Mouse (Mus musculus) hindbrain, embryonic 13.5 days (tissue): Measurements from ENCODE around the gene Atp6v0d1. TPM values are rescaled to one million over a fixed set of nuclear protein-coding genes. Genes with fewer than 3 reads are reported as not detected.
A peak's percentile ranks its signal among the peaks of the same experiment; 100 is the strongest.

Experiments
- ATAC-seq: fragments of 200-750 bp; cut with Nextera tagmentation; 2 replicates; pipeline ENCODE4 v1.8.0; 2017; ENCODE audit warnings: moderate TSS enrichment; ENCODE audit not compliant: low FRiP score
- H3K27ac ChIP-seq: fragments of 300-500 bp; sonication (generic); 2 replicates; pipeline ENCODE4 v1.5.1; 2015; ENCODE audit warnings: inconsistent platforms, mild to moderate bottlenecking, moderate library complexity
- H3K27me3 ChIP-seq: fragments of 300-500 bp; sonication (generic); 2 replicates; pipeline ENCODE4 v1.6.1; 2015; ENCODE audit warnings: mild to moderate bottlenecking, inconsistent platforms
- H3K36me3 ChIP-seq: fragments of 300-500 bp; sonication (generic); 2 replicates; pipeline ENCODE4 v1.6.1; 2015; ENCODE audit warnings: mild to moderate bottlenecking, inconsistent platforms
- H3K4me1 ChIP-seq: fragments of 300-500 bp; sonication (generic); replicated peaks from 2 replicates; pipeline ENCODE4 v1.6.1; 2015; ENCODE audit warnings: inconsistent platforms
- H3K4me2 ChIP-seq: fragments of 300-500 bp; sonication (generic); 2 replicates; pipeline ENCODE4 v1.6.1; 2015; ENCODE audit warnings: inconsistent platforms, mild to moderate bottlenecking, moderate library complexity
- H3K4me3 ChIP-seq: fragments of 300-500 bp; sonication (generic); 2 replicates; pipeline ENCODE4 v1.5.1; 2015; ENCODE audit warnings: mild to moderate bottlenecking, inconsistent platforms
- H3K9ac ChIP-seq: fragments of 300-500 bp; sonication (generic); 2 replicates; pipeline ENCODE4 v1.6.1; 2015; ENCODE audit warnings: mild to moderate bottlenecking, inconsistent platforms
- H3K9me3 ChIP-seq: fragments of 300-500 bp; sonication (generic); 2 replicates; pipeline ENCODE4 v1.6.1; 2016; ENCODE audit warnings: inconsistent platforms
- WGBS: fragments of 180-500 bp; shearing (Covaris S2); methylation state at CpG from one replicate; pipeline ENCODE4 v1.1.7; 2015; 5-methylcytosine and 5-hydroxymethylcytosine counted together
- microRNA counts: library from miRNA; unstranded; fragments of <30 nt; microRNA quantifications from one replicate; lab custom pipeline; 2016
- microRNA-seq: library from miRNA; unstranded; fragments of <30 nt; microRNA quantifications from one replicate; pipeline ENCODE4, GENCODE M21; 2016
- polyA plus RNA-seq: library from polyadenylated mRNA; unstranded; fragments of >200 nt; fragmentation: Nextera tagmentation; extraction: Ambion mirVana; gene quantifications from 2 replicates; pipeline ENCODE4 v1.2.1, GENCODE M21; 2015

The Atp6v0d1 gene
- polyA plus RNA-seq, 1 experiment from 2014 or later: 201 TPM

DNA sequence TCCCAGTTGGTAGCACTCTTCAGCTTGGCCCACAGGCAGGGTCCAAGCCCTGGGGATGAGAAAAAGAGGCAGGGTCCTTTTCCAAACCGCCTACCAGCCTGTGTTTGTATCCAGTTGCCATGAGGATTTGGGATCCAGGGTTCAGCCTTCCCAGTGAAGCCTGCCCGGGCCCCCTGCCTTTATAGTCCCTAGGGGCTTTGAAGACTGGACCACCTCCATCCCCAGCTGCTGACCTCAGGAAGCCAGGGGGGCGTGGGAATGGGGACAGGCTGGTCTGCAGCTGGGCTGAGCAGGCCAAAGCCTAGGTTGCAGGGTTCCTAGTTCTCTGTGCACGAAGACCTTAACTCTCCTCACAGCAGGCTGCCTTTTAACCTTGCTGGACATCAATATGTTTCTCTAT lies 90.6 kb downstream of the Atp6v0d1 start:
- Histone ChIP-seq H3K36me3 (peaks cover 15% of the 10 kb centered on the region; the same call in 1 of the 2 replicates), H3K4me3 (no peak overlapping the region), H3K4me1 (peaks cover 59% of the 10 kb centered on the region), H3K9ac (peak overlapping the region; percentile 30; the same call in 1 of the 2 replicates), H3K27me3 (peaks cover 8% of the 10 kb centered on the region; the same call in 1 of the 2 replicates), H3K27ac (peak overlapping the region; percentile 25; the same call in 1 of the 2 replicates), H3K9me3 (no peaks in the 10 kb centered on the region), H3K4me2 (no peak overlapping the region)
- 36% methylated on average over 4 of the region's 4 CpGs for WGBS
- no peak for ATAC-seq

DNA sequence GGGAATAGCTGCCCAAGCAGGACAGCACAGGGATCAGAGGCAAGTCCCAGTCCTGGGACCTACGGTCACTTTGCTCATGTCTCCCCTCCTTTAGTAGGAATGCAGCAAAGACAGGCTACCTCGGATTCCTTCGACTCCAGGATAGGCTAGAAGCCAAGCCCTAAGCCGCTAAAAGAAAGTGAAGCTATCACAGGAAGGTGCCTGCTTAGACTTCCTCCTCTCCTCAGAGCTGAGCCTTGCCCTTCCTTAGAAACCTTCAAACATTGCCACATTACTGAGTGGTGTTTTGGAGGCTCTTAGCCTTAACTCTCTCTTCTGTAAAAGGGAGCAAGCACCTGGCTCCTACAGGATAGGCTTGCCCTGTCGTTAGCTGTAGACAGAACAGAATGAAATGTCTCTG lies 91.2 kb downstream of the Atp6v0d1 start:
- ATAC-seq: no peak
- H3K9ac ChIP-seq: peak overlapping the region; percentile 30
- peaks cover 15% of the 10 kb centered on the region; the same call in 1 of the 2 replicates for H3K36me3 ChIP-seq
- H3K4me3 ChIP-seq: no peak overlapping the region
- H3K4me1 ChIP-seq: peaks cover 65% of the 10 kb centered on the region
- H3K9me3 ChIP-seq: no peaks in the 10 kb centered on the region
- WGBS: 42% methylated on average over 5 of the region's 5 CpGs
- 0 out of 2 replicates have a peak overlapping the region, but pooled peaks have one; percentile 6 for H3K4me2 ChIP-seq
- H3K27me3 ChIP-seq: peaks cover 8% of the 10 kb centered on the region; the same call in 1 of the 2 replicates
- H3K27ac ChIP-seq: peak overlapping the region; percentile 45

MicroRNAs within 50 kb of the gene (microRNA counts, 519-probe panel; counts per million panel counts)
- 2,880 counts per million, percentile 30 among the panel's probes with 10 or more counts for microRNA mmu-miR-1966 (lab: Ali Mortazavi, UCI)

Small RNA genes lying within 50 kb of the gene (microRNA-seq; reads per million reads assigned to microRNA genes)
- gene Mir1966: not detected

Other genes starting within 250 kb of the Atp6v0d1 start
- gene Lrrc29, start 239.8 kb downstream of the Atp6v0d1 start, polyA plus RNA-seq: 0.82 and 1.4 TPM in 2 replicates
- gene Tmem208, start 239.7 kb downstream of the Atp6v0d1 start, polyA plus RNA-seq: 133 and 136 TPM in 2 replicates
- 0.74 and 0.76 TPM in 2 replicates for gene Fhod1, start 218.1 kb downstream of the Atp6v0d1 start, polyA plus RNA-seq
- gene Slc9a5, start 217.2 kb downstream of the Atp6v0d1 start, polyA plus RNA-seq: 7.3 and 7.4 TPM in 2 replicates
- gene Plekhg4, start 192.8 kb downstream of the Atp6v0d1 start, polyA plus RNA-seq: 1.6 and 1.9 TPM in 2 replicates
- not detected in 2 replicates for gene Kctd19, start 152.5 kb downstream of the Atp6v0d1 start, polyA plus RNA-seq
- gene Lrrc36, start 152.5 kb downstream of the Atp6v0d1 start, polyA plus RNA-seq: 1.1 and 1.7 TPM in 2 replicates
- 170 and 181 TPM in 2 replicates for gene Tppp3, start 94.5 kb downstream of the Atp6v0d1 start, polyA plus RNA-seq
- gene Zdhhc1, start 69.1 kb downstream of the Atp6v0d1 start, polyA plus RNA-seq: 30.9 and 34.3 TPM in 2 replicates
- 7.8 and 11.0 TPM in 2 replicates for gene Hsd11b2, start 47.3 kb downstream of the Atp6v0d1 start, polyA plus RNA-seq
- 26.6 and 27.1 TPM in 2 replicates for gene Ripor1, start 39.2 kb upstream of the Atp6v0d1 start, polyA plus RNA-seq
- 114 and 120 TPM in 2 replicates for gene Ctcf, start 70.5 kb upstream of the Atp6v0d1 start, polyA plus RNA-seq
- 0.43 and 1.2 TPM in 2 replicates for gene Agrp, start 71.3 kb upstream of the Atp6v0d1 start, polyA plus RNA-seq
- gene Carmil2, start 120.2 kb upstream of the Atp6v0d1 start, polyA plus RNA-seq: 16.2 TPM in 2 replicates
- gene Acd, start 135.1 kb upstream of the Atp6v0d1 start, polyA plus RNA-seq: 93.0 and 95.2 TPM in 2 replicates
- 45.4 and 47.7 TPM in 2 replicates for gene Pard6a, start 135.1 kb upstream of the Atp6v0d1 start, polyA plus RNA-seq
- 0.16 and 0.28 TPM in 2 replicates for gene 4933405L10Rik, start 141.6 kb upstream of the Atp6v0d1 start, polyA plus RNA-seq
- 12.8 TPM in 2 replicates for gene Enkd1, start 142.2 kb upstream of the Atp6v0d1 start, polyA plus RNA-seq
- gene Gfod2, start 192.6 kb upstream of the Atp6v0d1 start, polyA plus RNA-seq: 90.7 and 94.2 TPM in 2 replicates